Mouse (Mus musculus) fat pad, adult 2 months (tissue): ENCODE data around the gene Gpd2.

Source experiments
- DNase-seq: peaks from one replicate; pipeline ENCODE4 v3.0.0-alpha.2; 2011; ENCODE audit warnings: low read depth, low spot score; ENCODE audit errors: extremely low read depth

Gene Gpd2

DNA sequence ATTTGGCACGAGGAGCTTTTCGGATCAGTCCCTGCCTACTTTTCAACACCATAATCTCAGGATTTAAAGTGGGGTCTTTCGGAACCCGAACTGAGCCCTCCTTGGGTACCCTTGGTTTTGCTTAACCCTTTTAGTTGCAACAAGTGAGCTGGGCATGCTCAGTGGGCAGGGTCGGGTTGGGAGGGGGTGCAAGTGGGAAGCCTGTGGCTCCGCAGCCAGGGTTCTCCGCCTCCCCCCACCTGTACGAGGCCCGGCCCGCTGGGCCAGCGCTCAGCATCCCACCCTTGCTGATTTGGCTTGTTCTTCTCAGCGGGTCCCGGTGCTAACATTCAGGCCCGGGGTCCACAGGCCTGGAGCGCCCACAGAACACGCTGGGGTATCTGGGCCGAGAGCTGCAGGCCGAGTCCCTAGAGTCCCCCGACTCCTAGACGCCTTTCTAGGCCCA lies at the start of gene Gpd2:
Gpd2 (plus strand) TSS at position 161 of the 445 bp plus-strand sequence.
- no peak for DNase-seq

GRCm38 (mm10) chr2:57188237-57188636 lies 49.2 kb upstream of the Gpd2 start:
- DNase-seq = no peak

DNA sequence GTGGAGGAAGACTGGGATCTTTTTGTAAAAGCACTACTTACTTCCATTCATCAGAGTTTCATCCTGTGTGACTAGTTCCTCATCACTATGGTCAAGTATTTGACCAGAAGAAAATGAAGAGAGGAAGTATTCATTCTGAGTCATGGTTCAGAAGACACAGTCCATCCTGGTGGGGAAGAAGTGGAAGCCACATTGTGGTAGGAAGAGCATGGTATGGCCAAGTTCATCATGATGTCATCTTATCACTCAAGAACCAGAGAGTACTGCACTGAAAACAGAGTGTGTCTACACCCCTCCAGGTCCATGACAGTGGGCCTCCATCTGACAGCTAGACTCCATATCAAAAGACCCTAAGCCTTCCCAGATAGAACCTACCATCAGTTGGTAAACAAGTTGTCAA lies 46.6 kb upstream of the Gpd2 start:
- no peak for DNase-seq

GRCm38 (mm10) chr2:57199046-57199445 lies 38.4 kb upstream of the Gpd2 start:
- no peak for DNase-seq

- no peak for DNase-seq
Observed at GRCm38 (mm10) chr2:57208472-57209083, 28.9 kb upstream of the Gpd2 start.

DNA sequence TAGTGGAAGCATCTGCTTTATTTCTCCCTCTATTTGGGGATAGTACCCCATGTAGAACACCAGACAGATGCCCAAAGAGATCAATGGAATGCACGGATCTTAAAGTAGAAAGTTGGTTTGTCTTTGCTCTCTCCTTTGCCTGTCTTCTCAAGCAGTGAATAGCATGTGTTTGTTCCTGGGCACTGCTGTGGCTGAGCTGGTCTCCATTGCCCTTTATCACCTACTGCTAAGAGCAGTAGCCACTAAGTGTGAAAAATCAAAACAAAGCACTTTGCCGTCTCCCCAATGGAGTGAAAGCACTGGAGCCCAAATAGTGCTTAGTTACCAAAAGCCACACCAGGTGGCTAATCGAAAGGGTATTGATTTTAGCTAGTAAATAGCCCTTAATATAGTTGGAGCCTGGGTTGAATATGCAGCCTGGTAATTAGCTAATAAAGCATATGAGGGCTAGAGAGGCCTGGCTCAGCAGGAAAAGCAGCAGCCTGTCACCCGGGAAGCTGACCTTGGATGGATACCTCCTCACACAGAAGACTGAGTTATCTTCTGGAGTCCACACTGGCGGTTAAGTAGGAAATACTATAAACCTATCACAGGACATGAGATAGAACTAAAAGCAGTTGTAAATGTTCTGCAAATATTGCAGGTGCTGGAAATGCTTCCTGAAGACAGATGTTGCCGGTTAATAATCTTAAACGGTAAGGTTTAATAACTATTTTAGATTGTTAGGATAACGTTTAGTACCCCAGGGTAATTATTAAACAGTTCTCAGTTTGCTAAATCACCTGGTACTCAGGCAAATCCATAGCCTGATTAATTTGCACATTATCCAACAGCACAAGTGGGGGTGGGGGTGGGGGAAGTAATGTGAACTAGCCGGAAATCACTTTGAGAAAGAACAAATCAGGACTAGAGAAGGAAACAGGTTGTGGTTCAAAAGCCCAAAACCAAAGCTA lies 26.1 kb upstream of the Gpd2 start:
- DNase-seq = no peak

DNA sequence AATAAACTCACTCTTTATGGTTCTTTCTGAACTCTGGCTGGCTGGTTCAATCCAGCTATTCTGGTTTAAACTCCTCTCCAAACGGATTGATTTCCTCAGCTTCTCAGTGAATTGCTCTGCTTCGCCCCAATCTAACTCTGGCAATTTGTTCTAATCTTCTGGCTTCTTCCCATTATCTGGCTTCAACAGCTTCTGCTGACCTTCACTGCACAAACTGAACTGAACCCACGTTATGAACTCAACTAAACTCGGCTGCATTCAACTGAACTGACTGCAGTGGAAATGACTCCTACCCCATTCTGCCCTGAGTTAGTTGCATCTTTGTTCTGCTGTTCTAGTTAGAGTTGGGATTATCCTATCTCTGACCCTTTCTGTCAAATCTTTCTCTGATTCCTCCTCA lies 24.1 kb upstream of the Gpd2 start:
- no peak for DNase-seq

DNA sequence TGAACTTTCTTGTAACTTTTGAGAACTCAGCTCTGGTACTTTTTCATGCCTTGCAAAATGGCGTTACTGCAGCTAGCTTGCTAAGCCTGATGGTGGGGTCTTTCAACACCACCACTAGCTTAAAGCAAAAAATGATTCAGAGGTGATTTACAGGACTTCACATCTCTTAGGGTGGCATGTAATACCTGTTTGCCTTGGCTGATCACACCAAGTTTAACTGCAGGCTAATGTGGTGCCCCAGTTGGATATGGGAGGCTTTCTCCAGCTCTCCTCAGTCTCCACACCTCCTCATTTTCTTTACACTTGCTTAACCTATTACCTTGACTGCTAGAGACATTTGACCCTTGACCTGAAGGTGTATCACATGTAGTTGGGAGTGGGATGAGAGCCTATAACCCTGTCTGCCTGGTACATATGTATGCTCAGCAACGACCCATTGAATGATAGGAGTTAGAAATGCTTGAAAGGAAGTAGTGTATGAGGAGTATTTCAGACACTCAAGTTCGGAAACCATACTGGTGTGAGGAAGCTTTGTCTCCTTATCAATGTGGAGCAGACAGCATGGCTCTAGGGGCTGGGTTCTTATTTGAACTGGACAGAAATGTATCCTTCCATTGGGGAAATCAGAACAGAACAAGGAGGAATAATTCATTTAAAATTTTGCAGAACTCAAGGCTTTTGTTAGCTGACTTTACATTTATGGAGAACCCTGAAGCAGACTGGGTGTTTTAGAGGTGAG lies 14.0 kb upstream of the Gpd2 start:
- peak; percentile 26 for DNase-seq

GRCm38 (mm10) chr2:57225236-57225635 lies 12.2 kb upstream of the Gpd2 start:
- DNase-seq = no peak

- no peak for DNase-seq
Observed at GRCm38 (mm10) chr2:57227425-57227824, 10.0 kb upstream of the Gpd2 start.

GRCm38 (mm10) chr2:57229647-57230240 lies 7.7 kb upstream of the Gpd2 start:
- DNase-seq = no peak

DNA sequence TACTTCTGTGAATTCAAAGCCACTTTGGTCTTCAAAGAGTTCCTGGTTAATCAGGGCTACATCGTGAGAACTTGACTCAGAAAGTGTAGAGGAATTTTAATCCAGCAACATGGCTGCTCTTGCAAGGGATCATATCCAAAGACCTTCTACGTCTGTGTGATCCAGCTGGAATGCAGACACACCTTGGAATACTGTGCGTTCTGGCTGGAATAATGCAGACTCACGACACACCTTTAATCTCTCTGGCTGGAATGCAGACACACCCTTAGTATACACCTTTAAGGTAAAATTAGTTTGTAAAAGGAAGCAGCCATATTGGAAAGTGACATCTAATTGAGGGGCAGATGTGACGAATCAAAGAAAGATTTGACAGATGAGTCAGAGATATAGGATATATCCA lies 6.0 kb upstream of the Gpd2 start:
- no peak for DNase-seq

- no peak for DNase-seq
Observed at GRCm38 (mm10) chr2:57232328-57232727, 5.1 kb upstream of the Gpd2 start.

GRCm38 (mm10) chr2:57236246-57236645 lies 1.2 kb upstream of the Gpd2 start:
- DNase-seq = no peak

DNA sequence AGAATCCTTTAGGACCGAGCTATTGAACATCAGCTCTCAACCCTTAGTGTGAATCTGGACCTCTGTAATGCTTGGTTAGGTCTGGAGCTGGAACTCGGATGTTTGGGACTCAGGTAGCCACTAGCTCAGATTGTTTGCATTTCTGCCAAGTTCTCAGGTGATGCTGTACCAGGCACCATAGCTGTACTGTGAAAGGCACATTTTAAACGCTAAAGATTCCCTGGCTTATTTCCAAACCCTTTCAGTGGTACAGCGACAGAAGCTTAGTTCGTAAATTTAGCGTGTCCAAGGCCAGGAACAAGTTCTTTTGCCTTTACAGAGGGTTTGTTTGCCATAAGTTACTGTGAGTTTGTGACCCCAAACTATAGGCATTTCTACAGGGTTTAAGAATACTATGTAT lies 409 bp upstream of the Gpd2 start:
- DNase-seq = no peak

- DNase-seq = no peak
Observed at GRCm38 (mm10) chr2:57237920-57238613, 632 bp downstream of the Gpd2 start.

- no peak for DNase-seq
Observed at GRCm38 (mm10) chr2:57238614-57239165, 1.3 kb downstream of the Gpd2 start.

GRCm38 (mm10) chr2:57239356-57239755 lies 1.9 kb downstream of the Gpd2 start:
- DNase-seq = no peak

GRCm38 (mm10) chr2:57243987-57244386 lies 6.6 kb downstream of the Gpd2 start:
- no peak for DNase-seq

GRCm38 (mm10) chr2:57245721-57246328 lies 8.4 kb downstream of the Gpd2 start:
- DNase-seq = no peak
